Mouse (Mus musculus) adrenal gland, postnatal 4 days (tissue): ENCODE measurements around the gene Cstb. TPM values are rescaled to one million over a fixed set of nuclear protein-coding genes. Genes with fewer than 3 reads are reported as not detected.
A peak's percentile ranks its signal among the peaks of the same experiment; 100 is the strongest.
"Not testable (repeated sequence)": the region's sequence is repeated elsewhere in the genome, so short reads cannot be mapped to it uniquely, and the experiment has no call there.

ENCODE experiments used
- DNase-seq, 2 experiments: peaks; one replicate each; pipeline ENCODE4 v3.0.0; 2021 to 2022; ENCODE audit warnings: low spot score in 2 of 2, mixed read lengths in 2 of 2
- total RNA-seq, 2 experiments: library from RNA; stranded (reverse); gene quantifications; 2 replicates each; pipeline ENCODE4 v1.2.3; 2021

The Cstb gene
- total RNA-seq, 2 experiments from 2014 or later: 171 to 196 TPM

- DNase-seq: no peak
These were observed 12.3 kb upstream of the Cstb start for GRCm38 (mm10) chr10:78413152-78413520.

GRCm38 (mm10) chr10:78414936-78415335 lies 10.5 kb upstream of the Cstb start:
- not testable (repeated sequence) for DNase-seq

- DNase-seq: no peak
These were observed 7.6 kb upstream of the Cstb start for GRCm38 (mm10) chr10:78417888-78418287.

- no peak for DNase-seq
These were observed 6.7 kb upstream of the Cstb start for GRCm38 (mm10) chr10:78418791-78419190.

GRCm38 (mm10) chr10:78420929-78421328 lies 4.5 kb upstream of the Cstb start:
- DNase-seq: no peak

GRCm38 (mm10) chr10:78422614-78423013 lies 2.9 kb upstream of the Cstb start:
- no peak for DNase-seq

- DNase-seq: no peak
These were observed 757 bp downstream of the Cstb start for GRCm38 (mm10) chr10:78426117-78426735.

- DNase-seq: no peak
These were observed 2.6 kb downstream of the Cstb start for GRCm38 (mm10) chr10:78428070-78428469.

GRCm38 (mm10) chr10:78429180-78429579 lies 3.7 kb downstream of the Cstb start:
- no peak for DNase-seq

- no peak for DNase-seq
These were observed 4.3 kb downstream of the Cstb start for GRCm38 (mm10) chr10:78429776-78430175.

- DNase-seq: no peak
These were observed 7.4 kb downstream of the Cstb start for GRCm38 (mm10) chr10:78432853-78433252.

GRCm38 (mm10) chr10:78438094-78438493 lies 12.6 kb downstream of the Cstb start:
- DNase-seq: peak; percentile 61 to 72

GRCm38 (mm10) chr10:78439550-78439949 lies 14.1 kb downstream of the Cstb start:
- no peak for DNase-seq

- DNase-seq: no peak
These were observed 14.5 kb downstream of the Cstb start for GRCm38 (mm10) chr10:78439990-78440389.

GRCm38 (mm10) chr10:78440812-78441211 lies 15.3 kb downstream of the Cstb start:
- DNase-seq: no peak

GRCm38 (mm10) chr10:78441606-78442005 lies 16.1 kb downstream of the Cstb start:
- no peak for DNase-seq

GRCm38 (mm10) chr10:78442292-78442691 lies 16.8 kb downstream of the Cstb start:
- no peak for DNase-seq

GRCm38 (mm10) chr10:78446195-78446594 lies 20.7 kb downstream of the Cstb start:
- no peak for DNase-seq

- no peak for DNase-seq
These were observed 21.9 kb downstream of the Cstb start for GRCm38 (mm10) chr10:78447396-78447795.

- DNase-seq: no peak
These were observed 25.3 kb downstream of the Cstb start for GRCm38 (mm10) chr10:78450761-78451160.

GRCm38 (mm10) chr10:78452641-78453040 lies 27.2 kb downstream of the Cstb start:
- DNase-seq: no peak

GRCm38 (mm10) chr10:78456696-78457095 lies 31.2 kb downstream of the Cstb start:
- no peak for DNase-seq

GRCm38 (mm10) chr10:78457495-78458347 lies 32.3 kb downstream of the Cstb start:
- DNase-seq: no peak
